Mouse (Mus musculus): Measurements from ENCODE around the gene Tex14.

Tex14 gene

DNA sequence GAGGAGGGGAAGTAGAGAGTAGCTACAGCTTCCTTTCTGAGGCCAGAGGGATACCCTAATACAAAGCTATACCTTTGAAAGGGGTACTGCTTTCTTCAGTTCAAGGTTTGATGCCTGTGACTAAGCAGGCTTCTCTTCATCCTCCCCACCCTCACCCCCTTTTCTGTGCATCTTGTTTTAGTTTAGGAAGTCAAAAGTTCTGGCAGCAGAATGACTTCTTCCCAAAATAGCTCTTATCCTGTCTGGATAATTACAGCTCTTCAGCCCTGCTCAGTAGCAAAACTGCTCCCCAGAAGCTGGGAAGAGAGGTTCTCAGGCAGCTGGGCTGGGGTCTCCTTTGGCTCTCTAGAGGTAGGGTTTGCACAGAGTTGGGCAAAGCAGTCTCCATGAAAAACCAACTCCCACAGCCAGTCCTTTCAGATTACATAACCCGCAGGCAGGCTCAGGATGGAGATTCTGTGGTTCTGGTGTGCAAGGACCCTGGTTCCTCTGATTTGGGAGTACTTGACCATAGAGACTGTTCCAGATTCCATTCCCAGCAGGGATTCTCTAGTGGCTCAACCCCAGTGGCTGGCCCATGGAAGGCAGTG lies 166.6 kb downstream of the Tex14 start:
- DNase-seq (ENCODE audit: low spot score in 2 of 2), result no peak

DNA sequence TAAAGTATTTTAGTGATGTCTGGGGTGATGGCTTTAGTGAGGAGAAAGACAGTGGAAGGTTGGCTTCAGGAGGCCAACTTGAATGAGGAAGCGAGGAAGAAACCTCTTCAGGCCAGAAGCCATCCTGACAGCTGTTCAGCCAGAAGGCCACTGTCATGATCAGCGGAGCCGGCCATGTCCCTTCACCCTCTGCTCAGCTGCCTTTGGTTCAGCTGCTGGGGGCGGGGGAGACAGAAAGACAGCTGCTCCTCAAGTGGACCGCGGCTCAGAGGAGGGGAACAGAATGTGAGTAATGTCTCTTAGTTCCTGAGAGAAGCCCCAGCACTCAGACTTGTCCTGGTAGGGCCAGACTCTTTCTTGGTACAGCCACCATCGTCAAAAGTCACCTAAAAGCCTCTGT lies 168.9 kb downstream of the Tex14 start:
- DNase-seq (ENCODE audit: low spot score in 2 of 2), result no peak

DNA sequence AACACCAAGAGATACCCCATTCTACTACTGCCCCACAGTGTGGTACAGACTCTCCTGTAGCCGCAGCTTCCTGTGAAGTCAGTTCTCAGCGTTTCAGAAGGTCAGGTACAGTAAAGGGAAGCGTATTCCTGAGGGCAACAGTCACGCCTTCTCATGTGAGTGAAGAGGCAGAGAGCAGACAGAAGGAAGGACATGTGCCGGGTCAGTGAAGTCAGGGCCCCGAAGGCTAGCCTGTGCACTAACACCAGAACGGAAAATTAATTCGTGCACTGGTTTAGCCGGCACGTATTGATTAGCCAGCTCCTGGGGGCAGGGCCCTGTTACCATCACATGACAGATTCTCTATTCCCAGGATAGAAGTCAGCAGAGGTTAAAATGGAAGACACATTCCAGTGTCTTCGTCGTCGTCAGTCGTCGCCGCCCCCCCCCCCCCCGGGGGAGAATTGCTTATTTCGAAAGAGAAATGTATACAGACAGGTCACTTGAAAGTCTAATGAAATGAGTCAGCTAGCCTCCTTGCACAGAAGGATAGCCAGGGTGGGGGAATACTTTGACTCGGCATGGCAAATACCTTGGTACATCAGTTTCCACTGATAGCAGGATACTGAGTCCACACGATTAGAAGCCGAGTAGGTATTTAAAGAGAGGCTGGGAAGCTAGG lies 169.8 kb downstream of the Tex14 start:
- no peak for DNase-seq (ENCODE audit: low spot score in 2 of 2)

DNA sequence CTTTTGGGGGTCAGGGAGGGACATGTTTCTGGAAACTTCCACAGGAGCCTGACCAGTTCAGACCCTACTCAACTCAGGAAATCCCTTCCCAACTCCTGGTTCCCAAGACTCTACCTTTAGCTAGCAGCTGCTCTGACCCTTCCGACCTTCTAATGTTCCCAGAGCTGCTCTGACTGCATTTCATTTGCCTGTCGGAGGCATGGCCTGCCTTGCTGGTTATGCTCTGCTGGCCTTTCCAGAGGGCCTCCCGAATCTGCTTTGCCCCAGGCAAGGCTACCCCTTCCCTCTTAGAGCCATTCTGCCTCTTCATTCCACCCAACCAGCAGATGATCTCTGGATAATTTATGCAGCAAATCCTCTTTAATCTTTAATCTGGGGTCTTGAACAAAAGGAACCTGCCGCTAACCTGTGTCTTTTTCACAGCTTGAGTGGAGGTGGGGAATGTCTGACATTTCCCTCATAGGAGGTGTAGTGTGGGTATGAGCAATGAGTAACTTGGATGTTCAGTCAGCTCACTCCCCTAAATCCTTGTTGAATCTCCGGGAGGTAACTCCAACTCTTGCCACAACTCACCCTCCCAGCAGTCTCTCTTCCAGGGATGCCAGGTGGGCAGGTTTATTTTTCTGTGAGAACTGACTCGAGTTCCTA lies 172.9 kb downstream of the Tex14 start:
- DNase-seq (ENCODE audit: low spot score in 2 of 2), result no peak

DNA sequence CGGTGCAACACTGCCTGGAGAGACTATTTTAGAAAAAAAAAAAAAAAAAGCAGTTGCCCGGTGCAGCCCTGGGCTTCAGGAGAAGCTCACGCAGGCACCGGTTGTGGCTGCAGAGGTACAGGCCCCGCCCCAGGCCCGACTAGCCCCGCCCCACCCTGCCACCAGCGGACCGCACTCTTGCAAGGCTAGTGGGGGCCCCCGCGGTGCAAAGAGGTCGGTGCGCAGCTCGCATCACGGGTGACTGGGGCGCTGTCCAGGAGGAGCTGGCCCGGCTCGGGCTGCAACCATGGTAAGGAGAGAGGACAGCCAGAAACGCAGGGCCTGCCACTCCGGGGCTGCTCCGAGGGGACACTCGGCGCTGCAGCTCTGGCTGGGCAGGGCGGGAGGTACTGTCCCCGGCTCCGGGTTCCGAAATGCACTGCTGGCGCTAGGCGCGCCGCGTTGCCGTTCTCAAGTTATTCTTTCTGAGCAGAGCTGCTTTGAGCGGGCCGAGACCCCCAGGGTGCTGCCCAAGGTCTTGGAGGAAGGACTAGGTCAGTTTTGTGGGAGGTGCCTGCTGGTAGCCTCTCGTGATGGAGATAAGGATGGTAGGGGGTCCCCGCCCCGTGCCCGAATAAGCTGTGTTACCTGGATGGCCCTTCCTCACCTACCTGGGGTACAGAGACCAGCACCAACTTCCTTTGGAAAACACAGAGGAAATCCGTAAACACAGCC lies 173.5 kb downstream of the Tex14 start:
- DNase-seq (ENCODE audit: low spot score in 2 of 2), result peak; percentile 62 to 86

DNA sequence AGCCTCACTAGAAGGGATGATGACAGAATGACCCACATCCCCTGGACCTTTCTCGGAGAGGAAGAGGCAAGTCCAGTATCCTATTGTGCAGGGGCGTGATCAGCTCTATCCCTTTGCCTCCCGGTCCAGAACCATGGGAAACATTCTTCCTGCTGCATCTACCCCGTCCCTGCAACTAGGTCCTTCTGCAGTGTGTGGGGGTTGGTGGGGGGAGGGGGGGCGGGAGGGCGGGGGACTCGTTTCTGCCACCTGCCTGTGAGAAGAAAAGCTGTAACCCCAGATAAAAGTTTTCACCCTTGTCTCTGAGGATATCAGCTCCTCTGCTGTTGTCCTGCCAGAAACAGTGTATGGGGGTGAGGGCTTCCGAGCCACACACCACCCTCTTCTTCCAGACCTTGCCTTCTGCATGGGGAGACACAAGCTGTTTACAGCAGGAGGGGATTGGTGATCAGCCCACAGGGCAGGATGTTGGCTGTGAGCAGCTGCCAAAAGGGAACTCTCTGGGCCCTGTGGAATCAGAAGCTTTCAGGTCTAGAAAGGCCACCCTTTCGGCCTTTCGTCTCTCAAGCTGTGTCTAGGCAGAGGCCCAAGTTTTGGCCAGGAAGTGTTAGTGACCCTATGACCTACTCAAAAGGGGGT lies 174.2 kb downstream of the Tex14 start:
- DNase-seq (ENCODE audit: low spot score in 2 of 2), result no peak

DNA sequence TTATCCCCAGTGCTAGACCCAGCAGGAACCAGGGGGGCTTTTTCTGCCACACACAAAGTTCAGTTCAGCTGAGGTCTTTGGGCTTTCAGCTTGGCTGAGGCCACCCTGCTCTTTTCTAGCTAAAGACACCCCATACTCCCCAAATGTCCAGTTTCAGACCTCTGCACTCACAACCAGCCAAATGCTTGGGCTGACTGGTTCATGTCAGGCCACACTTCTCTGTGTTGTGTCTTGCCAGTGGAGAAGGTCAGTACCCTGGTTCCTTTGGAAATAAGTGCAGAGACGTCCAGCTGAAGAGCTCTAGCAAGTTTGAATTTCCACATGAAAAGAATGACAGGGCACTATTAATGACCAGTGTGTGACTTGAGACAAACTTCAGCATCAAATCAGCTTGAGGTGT lies 174.8 kb downstream of the Tex14 start:
- no peak for DNase-seq (ENCODE audit: low spot score in 2 of 2)

DNA sequence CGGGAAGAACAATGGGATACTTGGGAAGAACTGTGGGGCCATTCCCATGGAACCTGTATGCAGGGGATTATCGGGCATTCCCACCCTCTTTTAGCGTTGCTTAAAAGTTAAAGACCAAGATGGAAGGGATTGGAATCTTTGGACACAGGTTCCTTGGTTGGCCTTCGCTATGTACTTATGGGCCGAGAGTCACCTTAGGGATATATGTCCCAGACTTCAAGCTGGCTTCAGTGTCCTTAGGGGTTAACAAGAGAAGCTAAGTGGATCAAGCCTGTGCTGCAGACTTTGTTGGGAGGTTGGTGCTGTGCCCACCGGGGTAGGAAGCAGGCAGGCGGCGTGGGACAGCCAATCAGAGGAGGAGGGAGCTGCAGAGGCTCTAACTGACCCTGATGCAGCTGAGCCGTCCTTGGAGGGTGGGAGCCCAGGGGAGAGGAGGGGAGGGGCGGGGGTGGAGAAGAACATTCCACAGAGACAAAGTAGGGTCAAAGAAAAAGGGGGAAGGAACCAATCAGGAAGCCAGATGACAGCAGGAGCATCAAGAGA lies 175.7 kb downstream of the Tex14 start:
- no peak for DNase-seq (ENCODE audit: low spot score in 2 of 2)

DNA sequence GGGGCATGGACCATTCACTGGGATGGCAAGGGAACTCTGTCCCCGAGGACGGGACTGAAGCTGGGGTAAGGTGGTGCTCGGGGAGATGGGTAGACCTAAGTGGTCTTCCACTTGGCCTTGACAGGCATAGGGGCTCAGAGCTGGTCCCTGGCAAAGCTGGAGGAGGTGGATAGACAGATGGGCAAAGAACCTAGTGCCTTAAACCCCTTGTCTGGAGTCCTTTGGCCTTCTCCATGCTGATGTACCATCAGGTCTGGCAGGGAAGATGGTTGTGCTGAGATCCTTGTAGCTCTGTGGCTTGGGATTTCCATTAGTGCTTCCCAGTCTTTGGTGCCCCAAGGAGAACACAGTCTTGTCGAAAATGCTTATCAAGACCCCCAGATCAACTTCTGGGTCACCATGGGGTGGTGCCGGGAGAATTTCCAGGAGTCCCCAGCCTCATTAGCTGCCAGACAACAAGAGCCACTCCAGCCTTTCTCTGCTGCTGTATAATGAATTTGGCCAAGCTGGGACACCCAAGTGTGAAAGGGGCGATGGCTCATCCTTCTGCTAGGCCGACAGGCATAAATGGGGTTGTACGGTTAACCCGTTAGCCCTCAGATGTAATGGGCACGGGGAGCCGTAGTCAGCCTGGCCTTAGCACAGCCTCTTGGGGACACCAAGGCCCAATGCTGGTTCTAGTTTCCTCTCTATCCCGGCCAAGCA lies 176.4 kb downstream of the Tex14 start:
- no peak for DNase-seq (ENCODE audit: low spot score in 2 of 2)

DNA sequence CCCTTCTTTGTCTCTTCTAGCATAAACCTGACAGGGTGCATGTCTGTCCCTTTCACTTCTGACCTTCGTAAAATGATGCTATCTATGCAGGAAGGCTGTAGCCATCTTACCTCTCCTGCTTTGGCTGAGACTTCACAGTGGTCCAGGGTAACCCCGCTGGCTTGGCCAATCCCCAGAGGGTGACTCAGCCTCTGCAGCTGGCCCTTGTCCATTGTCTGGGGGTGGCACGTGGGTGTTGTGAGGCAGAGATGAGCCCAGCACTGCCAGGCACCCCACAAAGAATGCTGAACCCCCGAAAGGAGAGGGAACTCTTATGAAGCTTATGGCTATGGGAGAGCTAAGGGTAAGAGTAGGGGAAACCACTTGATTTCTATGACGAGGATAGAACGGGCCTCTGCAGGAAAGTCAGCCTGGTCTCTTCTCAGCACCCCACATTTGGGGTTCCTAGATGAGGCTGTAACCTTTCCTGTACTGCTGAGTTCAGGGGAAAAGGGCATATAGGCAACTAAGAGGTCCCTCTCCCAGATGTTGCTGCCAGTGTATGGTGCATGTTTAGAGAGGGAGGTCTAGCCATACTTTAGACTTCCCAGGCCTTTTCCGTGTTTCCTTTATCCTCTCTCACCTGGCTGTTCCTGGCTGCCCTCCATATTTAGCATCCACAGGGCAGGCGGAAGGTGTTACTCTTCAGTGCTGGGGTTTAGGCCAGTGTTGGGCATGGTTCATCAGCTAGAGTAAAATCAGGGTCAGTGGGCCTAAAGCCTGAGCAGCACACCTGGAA lies 177.3 kb downstream of the Tex14 start:
- no peak for DNase-seq (ENCODE audit: low spot score in 2 of 2)

DNA sequence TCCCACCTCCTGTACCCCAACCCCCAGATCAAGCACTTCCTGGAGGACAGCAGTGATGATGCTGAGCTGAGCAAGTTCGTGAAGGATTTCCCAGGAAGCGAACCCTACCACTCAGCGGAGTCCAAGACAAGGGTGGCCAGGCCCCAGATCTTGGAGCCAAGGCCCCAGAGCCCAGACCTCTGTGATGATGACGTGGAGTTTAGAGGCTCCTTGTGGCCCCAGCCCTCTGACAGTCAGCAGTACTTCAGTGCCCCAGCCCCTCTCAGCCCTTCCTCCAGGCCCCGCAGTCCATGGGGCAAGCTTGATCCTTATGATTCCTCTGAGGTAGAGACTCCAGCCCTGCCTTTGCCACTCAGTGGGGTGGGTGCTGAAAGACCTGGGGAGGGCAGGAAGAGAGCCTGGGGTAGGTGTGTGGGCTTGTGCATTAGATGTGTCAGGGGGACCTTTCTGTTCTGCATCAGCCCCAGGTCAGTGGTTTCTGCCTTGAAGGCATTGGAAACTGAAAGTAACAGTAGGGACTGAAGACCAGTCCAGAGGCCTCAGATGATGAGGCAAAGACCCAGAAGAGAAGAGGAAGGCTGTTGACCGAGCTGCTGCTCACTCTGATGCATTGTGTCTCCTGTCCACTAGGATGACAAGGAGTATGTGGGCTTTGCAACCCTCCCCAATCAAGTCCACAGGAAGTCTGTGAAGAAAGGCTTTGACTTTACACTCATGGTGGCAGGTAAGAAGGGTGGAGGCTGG lies 178.6 kb downstream of the Tex14 start:
- DNase-seq (ENCODE audit: low spot score in 2 of 2), result no peak

DNA sequence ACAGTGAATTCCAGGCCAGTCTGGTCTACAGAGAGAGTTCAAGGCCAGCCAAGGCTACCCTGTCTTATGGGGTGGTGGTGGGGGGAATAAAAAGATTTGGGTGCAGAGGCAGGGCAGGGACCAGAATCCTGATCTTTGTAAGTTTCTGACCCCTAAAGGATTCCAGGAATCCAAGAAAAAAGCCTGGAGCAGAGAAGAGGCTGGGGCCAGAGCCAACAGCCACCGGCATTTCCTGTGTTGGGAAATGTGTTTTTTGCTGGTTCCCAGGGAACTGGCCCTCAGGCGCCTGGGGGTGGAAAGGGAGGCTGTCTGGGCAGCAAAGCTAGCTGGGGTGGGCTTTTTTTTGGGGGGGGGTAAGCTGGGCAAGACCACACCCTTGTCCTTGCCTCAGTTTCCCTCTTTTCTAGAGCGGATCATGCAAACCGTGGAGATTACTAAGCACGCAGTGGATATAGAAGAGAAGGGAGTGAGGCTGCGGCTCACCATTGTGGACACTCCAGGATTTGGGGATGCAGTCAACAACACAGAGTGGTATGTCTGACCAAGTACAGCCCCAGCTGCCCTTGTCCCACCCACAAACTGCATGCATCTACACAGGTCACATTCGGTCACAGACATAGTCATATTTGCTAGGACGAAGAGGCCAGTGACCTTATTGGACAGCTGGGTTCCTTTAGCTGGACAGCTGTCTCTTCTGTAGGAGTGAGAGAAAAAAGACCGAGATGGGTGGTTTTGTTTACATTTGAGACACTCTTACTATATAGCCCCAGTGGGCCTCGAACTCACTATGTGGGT lies 180.0 kb downstream of the Tex14 start:
- DNase-seq (ENCODE audit: low spot score in 2 of 2), result no peak

DNA sequence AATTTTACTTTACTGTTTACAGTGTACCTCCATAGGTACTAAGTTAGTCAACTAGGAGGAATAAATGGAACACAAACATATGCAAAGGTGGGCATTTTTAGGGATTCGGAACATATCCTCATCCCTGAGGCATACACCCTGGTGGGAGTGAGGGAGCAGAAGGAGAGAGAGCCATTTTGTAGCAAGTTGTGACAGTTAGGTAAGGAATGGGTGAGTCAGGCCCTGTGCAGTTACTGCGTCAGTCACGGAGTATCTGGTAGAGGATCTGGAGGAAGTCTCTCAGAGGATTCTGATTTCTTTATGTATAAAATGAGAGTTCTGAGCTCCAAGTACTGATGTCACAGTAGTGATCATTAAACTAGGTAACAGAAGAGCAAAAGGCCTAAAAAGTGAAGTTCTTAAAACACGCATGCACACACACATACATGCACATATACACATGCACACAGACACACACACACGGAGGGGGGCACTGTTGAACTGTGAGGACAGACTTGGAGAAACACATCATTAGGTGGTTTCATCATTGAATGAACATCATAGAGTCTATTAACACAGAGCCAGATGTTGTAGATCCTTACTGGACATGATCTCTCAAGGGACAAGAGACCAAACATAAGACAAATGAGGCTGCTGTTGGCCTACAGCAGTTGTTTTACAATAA lies 182.5 kb downstream of the Tex14 start:
- no peak for DNase-seq (ENCODE audit: low spot score in 2 of 2)

DNA sequence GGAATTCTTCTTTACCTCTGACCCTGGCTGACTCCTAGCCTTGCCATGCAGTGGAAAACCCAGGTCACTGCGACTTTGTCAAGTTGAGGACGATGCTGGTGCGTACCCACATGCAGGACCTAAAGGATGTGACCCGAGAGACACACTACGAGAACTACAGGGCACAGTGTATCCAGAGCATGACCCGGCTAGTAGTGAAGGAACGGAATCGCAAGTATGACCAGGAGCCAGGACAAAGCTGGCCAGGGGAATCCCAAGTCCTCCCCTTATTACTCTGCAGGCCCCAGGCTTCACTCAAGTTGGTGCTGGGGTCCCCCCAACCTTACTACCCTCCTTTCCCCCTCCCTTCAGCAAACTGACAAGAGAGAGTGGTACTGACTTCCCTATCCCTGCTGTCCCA lies 184.7 kb downstream of the Tex14 start:
- no peak for DNase-seq (ENCODE audit: low spot score in 2 of 2)

DNA sequence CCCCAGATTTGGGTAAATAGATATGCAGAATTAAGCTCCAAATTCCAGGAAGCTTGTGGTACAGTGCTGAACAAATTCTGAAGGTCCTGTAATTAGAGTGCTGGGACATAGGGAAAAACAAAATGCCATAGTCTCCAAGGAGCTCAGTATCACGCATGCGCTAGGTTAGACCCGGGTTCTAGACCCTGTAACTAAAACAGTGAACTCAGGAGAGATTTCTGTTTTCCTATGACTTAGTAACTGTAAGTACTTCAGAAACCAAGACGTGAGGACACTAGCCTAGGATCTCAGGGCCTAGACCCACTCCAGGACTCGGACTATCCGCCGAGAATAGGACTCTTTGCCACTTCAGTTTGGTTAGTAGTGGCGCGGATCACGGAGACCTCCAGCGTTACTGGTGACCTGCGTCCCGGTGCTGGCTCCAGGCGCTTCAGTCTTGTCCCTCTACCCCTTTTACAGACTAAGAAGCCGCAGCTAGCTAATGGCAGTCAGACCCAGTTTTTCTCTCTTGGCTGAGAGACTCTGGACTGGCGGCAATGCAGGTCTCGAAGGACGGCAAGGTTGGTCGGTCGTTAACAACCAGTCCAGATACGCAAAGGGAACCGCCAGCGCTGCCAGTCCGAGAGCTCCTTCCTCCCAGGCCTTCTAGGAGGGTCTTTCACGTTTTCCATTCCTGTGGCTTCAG lies 186.1 kb downstream of the Tex14 start:
- DNase-seq (ENCODE audit: low spot score in 2 of 2), result peak; percentile 40 to 77

DNA sequence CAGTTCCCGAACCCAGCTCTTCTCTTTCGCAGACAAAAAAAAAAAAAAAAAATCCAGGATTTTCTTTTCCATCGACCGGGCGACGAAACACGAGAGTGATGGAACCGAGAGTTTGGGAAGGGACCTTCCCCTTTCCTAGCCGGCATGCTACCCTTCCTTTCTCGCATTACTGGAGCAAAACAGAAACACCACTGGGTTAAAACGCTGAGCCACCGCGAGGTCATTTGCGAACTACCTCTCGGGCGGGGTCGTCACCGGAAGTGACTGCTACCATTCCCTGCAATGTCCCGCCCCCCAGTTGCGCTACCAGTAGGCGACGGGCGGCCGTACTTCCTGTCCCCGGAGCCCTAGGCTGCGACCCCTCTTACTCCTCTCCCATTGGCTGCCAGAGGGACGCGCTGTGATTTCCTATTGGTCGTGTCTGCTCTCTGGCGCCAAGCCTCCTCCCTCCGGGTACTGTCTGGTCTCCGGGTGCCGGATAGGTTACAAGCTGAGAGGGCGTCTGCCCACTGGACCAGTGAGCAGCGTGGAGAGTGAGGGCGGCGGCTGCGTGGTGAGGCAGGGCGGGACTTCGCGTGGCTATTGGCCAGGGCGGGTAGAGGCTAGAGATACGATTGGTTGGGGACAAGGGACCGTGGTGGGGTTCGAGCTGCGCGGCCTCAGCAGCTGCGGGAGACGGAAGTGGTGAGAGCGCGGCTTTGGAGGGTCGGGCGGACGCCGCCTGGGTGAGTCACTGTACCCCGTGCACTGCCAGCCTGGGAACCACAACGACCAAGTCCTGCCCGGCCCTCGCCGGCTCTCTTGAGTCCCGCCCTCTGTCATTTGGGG lies 186.9 kb downstream of the Tex14 start, which contains the start of gene Mtmr4:
Mtmr4 (plus strand) TSS at position 637 of the 828 bp plus-strand sequence.
- peak; percentile 98 for DNase-seq (ENCODE audit: low spot score in 2 of 2)

DNA sequence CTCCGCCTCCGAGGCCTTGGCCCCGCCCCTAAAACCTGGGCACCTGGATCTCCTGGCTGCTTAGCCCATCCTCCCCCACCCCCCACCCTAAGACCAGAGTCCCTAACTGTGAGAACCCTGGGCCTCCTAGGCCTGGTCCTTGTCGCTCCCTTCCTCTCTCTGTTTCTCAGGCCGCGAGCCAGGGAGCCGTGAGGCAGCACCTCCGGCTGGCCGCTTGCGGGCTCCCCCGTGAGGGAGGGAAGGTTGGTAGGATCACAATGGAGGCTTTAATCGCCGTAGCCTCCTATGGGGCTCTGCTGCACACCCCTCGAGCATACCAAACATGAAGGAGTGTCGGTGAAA lies 187.5 kb downstream of the Tex14 start:
- no peak for DNase-seq (ENCODE audit: low spot score in 2 of 2)

All from spleen, postnatal 4 days (tissue).